Mouse (Mus musculus) CH12.LX (cell line): ENCODE results near the gene Depdc1b.

Experiments used
- CTCF ChIP-seq, 2 experiments: IDR thresholded peaks in 1 of 2; conservative IDR thresholded peaks in 1 of 2; 2 replicates each; pipeline ENCODE4 v1.5.1; 2011 to 2012; ENCODE audit warnings: low read depth in 2 of 2, low read length in 2 of 2, improper control_type of control experiment in 1 of 2, inconsistent platforms in 1 of 2, mild to moderate bottlenecking in 1 of 2, moderate library complexity in 1 of 2
- POLR2AphosphoS2 ChIP-seq: IDR thresholded peaks from 2 replicates; pipeline ENCODE4 v1.6.1; 2011; ENCODE audit warnings: low read depth, low read length, improper control_type of control experiment
- SIN3A ChIP-seq: IDR thresholded peaks from 2 replicates; pipeline ENCODE4 v1.6.1; 2012; ENCODE audit warnings: low read length, improper control_type of control experiment, inconsistent platforms

DNA sequence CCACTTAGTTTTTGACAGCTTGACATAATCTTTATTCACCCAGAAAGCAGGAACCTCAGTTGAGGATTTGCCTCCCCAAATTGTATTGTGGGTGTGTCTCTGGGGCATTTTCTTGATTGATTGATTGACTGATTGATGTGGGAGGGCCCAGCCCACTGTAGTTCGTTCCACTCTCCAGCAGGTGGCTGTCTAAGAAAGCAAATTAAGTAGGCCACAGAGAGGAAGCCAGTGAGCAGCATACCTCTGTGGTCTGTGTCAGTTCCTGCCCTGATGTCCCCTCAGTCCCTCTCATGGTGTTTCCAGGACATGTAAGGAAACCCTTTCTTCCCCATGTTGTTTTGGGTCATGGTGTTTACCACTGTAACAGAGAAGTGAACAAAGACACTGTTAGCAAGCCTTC, 74.4 kb downstream of the Depdc1b start:
- no peak for TF ChIP-seq POLR2AphosphoS2
- peak; percentile 69 to 82 for TF ChIP-seq CTCF (conservative IDR thresholded peaks at IDR 0.05 in 1 of 2, IDR thresholded peaks at IDR 0.05 in 1 of 2; ENCODE audit: low read depth in 2 of 2, low read length in 2 of 2)
- TF ChIP-seq SIN3A: 0 out of 2 replicates have a peak, but pooled peaks have one; percentile 27
